Mouse (Mus musculus) midbrain, postnatal 0 days (tissue): ENCODE data around the gene 2410131K14Rik. TPM values are rescaled to one million over a fixed set of nuclear protein-coding genes. Genes with fewer than 3 reads are reported as not detected.

Experiments used
- ATAC-seq: fragments of 200-750 bp; cut with Nextera tagmentation; 2 replicates; pipeline ENCODE4 v1.8.0; 2017; ENCODE audit warnings: moderate number of reproducible peaks, mild to moderate bottlenecking, moderate TSS enrichment, moderate library complexity; ENCODE audit not compliant: low FRiP score
- DNase-seq: peaks from one replicate; pipeline ENCODE4 v3.0.0-alpha.2; 2015; ENCODE audit warnings: low spot score
- H3K27ac ChIP-seq: fragments of 300-500 bp; sonication (generic); 2 replicates; pipeline ENCODE4 v1.5.1; 2014; ENCODE audit warnings: low read depth, mild to moderate bottlenecking, low read length, mixed read lengths
- H3K27me3 ChIP-seq: fragments of 300-500 bp; sonication (generic); 2 replicates; pipeline ENCODE4 v1.6.1; 2014; ENCODE audit warnings: low read length, control low read depth, mixed read lengths; ENCODE audit not compliant: insufficient read depth
- H3K36me3 ChIP-seq: fragments of 300-500 bp; sonication (generic); 2 replicates; pipeline ENCODE4 v1.6.1; 2014; ENCODE audit warnings: low read length, control low read depth, mixed read lengths; ENCODE audit not compliant: insufficient read depth
- H3K4me1 ChIP-seq: fragments of 300-500 bp; sonication (generic); 2 replicates; pipeline ENCODE4 v1.6.1; 2014; ENCODE audit warnings: mild to moderate bottlenecking, control low read depth, antibody characterized with exemption, low read length, mixed read lengths; ENCODE audit not compliant: insufficient read depth
- H3K4me2 ChIP-seq: fragments of 300-500 bp; sonication (generic); 2 replicates; pipeline ENCODE4 v1.6.1; 2014; ENCODE audit warnings: low read depth, mild to moderate bottlenecking, low read length, mixed read lengths; ENCODE audit not compliant: poor library complexity, severe bottlenecking
- H3K4me3 ChIP-seq: fragments of 300-500 bp; sonication (generic); 2 replicates; pipeline ENCODE4 v1.5.1; 2014; ENCODE audit warnings: low read depth, mild to moderate bottlenecking, low read length, moderate library complexity
- H3K9ac ChIP-seq: fragments of 300-500 bp; sonication (generic); replicated peaks from 2 replicates; pipeline ENCODE4 v1.6.1; 2014; ENCODE audit warnings: mild to moderate bottlenecking, low read length, moderate library complexity, mixed read lengths; ENCODE audit not compliant: poor library complexity, severe bottlenecking
- H3K9me3 ChIP-seq: fragments of 300-500 bp; sonication (generic); 2 replicates; pipeline ENCODE4 v1.6.1; 2016; ENCODE audit warnings: low read length, control low read depth
- CTCF ChIP-seq: IDR thresholded peaks from 2 replicates; pipeline ENCODE4 v1.5.1; 2016; ENCODE audit warnings: antibody characterized with exemption, mild to moderate bottlenecking
- WGBS: fragments of 180-500 bp; shearing (Covaris S2); extraction: QIAGEN DNeasy Blood & Tissue Kit; methylation state at CpG from one replicate; pipeline ENCODE4 v1.1.7; 2014; 5-methylcytosine and 5-hydroxymethylcytosine counted together
- polyA plus RNA-seq: library from polyadenylated mRNA; unstranded; fragments of >200 nt; fragmentation: Nextera tagmentation; extraction: Ambion mirVana; gene quantifications from 2 replicates; pipeline ENCODE4 v1.2.1, GENCODE M21; 2015
- total RNA-seq: library from RNA; depleted of rRNA; stranded (reverse); fragments of >200 nt; gene quantifications from 2 replicates; pipeline ENCODE4 v1.2.3, GENCODE M21; 2014

The 2410131K14Rik gene
- total and polyA plus RNA-seq, 2 experiments from 2014 or later = 18.8 to 34.0 TPM

DNA sequence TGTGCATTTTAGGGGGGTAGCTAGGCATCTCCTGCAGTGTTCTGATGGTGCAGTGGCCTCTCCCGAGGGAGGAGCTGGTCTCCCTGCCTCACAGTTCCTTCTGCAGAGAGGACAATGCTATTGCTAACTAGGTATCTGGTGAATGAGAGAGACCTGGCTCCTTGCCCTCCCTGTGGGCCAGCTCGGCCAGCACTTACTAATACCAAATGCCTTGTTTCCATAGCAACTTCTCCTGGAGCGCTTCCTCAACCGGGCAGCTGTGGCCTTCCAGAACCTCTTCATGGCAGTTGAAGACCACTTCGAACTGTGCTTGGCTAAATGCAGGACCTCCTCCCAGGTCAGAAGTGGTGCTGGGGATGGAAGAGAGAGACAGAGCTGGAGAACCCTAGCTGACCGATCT lies 14.1 kb downstream of the 2410131K14Rik start:
- H3K9me3 ChIP-seq = no peaks in the 10 kb centered on the region
- H3K27me3 ChIP-seq = no peaks in the 10 kb centered on the region
- WGBS = 38% methylated on average over 6 of the region's 6 CpGs
- peaks cover 6% of the 10 kb centered on the region for H3K4me1 ChIP-seq
- no peak overlapping the region for H3K4me3 ChIP-seq
- H3K4me2 ChIP-seq = no peak overlapping the region
- H3K36me3 ChIP-seq = peaks cover 67% of the 10 kb centered on the region
- DNase-seq = peak; percentile 70
- no peak overlapping the region for H3K9ac ChIP-seq
- no peak overlapping the region for H3K27ac ChIP-seq
- TF ChIP-seq CTCF = no peak
- ATAC-seq = no peak

DNA sequence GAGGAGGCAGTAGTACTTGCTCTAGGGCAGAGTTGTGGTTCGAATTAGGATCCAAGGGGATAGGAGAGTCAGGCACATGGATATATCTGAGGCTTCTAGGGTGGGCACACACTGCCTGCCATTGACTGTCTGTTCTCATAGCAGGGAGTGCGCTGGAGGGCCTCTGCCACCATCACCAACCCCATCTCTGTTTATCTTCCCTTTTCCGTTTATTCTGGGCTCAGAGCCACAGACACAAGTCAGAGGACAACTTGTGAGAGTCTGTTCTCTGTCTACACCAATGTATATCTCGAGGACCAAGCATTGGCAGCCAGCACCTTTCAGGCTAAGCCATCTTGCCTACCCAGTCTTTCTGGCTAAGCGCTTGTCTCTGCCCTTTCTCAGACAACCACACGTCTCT lies 14.6 kb downstream of the 2410131K14Rik start:
- Histone ChIP-seq H3K27me3 (no peaks in the 10 kb centered on the region), H3K4me1 (peaks cover 6% of the 10 kb centered on the region), H3K36me3 (peaks cover 69% of the 10 kb centered on the region), H3K9ac (no peak overlapping the region), H3K4me3 (no peak overlapping the region), H3K27ac (no peak overlapping the region), H3K9me3 (no peaks in the 10 kb centered on the region), H3K4me2 (no peak overlapping the region)
- DNase-seq (no peak), ATAC-seq (no peak)
- TF ChIP-seq CTCF = no peak
- 82% methylated on average over 6 of the region's 6 CpGs for WGBS

DNA sequence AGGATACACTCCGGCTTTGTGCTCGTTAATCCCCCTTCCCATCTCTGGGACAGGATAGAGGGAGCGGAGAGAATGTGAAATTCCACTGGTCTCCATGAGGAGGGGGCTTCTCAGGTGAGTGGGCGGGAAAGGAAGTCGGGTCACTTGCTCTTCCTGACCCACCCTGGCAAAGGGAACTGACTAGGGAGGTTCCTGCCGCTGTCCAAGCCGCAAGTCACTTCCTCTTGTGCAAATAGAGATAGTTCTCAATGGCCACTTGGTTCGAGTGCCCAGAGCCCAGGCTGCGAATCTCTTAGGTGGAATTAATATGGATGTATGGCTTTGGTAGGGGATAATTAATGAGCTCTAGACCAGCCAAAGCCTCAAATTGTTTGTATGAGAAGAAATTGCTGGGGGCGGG lies 15.0 kb downstream of the 2410131K14Rik start:
- no peak for ATAC-seq
- H3K4me1 ChIP-seq = peaks cover 6% of the 10 kb centered on the region
- H3K9ac ChIP-seq = no peak overlapping the region
- no peak overlapping the region for H3K4me3 ChIP-seq
- H3K4me2 ChIP-seq = no peak overlapping the region
- DNase-seq = no peak
- 88% methylated on average over 10 of the region's 10 CpGs for whole genome bisulfite sequencing
- H3K9me3 ChIP-seq = no peaks in the 10 kb centered on the region
- peaks cover 69% of the 10 kb centered on the region for H3K36me3 ChIP-seq
- no peak for TF ChIP-seq CTCF
- no peak overlapping the region for H3K27ac ChIP-seq
- no peaks in the 10 kb centered on the region for H3K27me3 ChIP-seq

GRCm38 (mm10) chr5:118260642-118261041 lies 15.6 kb downstream of the 2410131K14Rik start:
- DNase-seq (no peak), ATAC-seq (no peak)
- Histone ChIP-seq H3K27me3 (no peaks in the 10 kb centered on the region), H3K9me3 (no peaks in the 10 kb centered on the region), H3K4me1 (peaks cover 6% of the 10 kb centered on the region), H3K36me3 (peaks cover 67% of the 10 kb centered on the region), H3K9ac (no peak overlapping the region), H3K4me2 (no peak overlapping the region), H3K4me3 (no peak overlapping the region), H3K27ac (no peak overlapping the region)
- TF ChIP-seq CTCF = no peak
- WGBS = 97% methylated on average over 11 of the region's 11 CpGs

DNA sequence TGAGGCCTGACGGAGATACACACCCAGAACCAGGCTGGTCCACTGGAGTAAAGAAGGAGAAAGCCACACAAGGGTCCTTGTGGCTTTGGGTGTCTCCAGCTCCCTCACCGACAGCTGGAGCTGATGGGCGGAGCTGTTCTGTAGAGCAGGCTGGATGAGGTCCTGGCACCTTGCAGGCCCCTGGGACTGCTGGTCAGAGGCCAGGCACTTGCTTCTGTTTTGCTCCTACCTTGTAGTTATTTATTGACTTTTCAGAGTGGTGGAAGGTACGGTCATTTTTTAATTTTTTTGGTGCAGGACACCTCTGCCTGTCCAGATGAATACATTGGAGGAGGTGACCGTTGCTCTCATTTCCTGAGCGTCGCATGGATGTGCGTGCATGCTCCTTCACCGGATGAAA lies 16.2 kb downstream of the 2410131K14Rik start:
- Histone ChIP-seq H3K27ac (no peak overlapping the region), H3K4me3 (no peak overlapping the region), H3K4me1 (peaks cover 6% of the 10 kb centered on the region), H3K9me3 (no peaks in the 10 kb centered on the region), H3K4me2 (no peak overlapping the region), H3K36me3 (peaks cover 65% of the 10 kb centered on the region), H3K9ac (no peak overlapping the region), H3K27me3 (no peaks in the 10 kb centered on the region)
- TF ChIP-seq CTCF = no peak
- DNase-seq = no peak
- WGBS = 91% methylated on average over 9 of the region's 9 CpGs
- no peak for ATAC-seq

- no peaks in the 10 kb centered on the region for H3K9me3 ChIP-seq
- H3K4me1 ChIP-seq = peaks cover 6% of the 10 kb centered on the region
- H3K27me3 ChIP-seq = no peaks in the 10 kb centered on the region
- no peak overlapping the region for H3K9ac ChIP-seq
- DNase-seq = no peak
- no peak overlapping the region for H3K27ac ChIP-seq
- H3K4me3 ChIP-seq = no peak overlapping the region
- peaks cover 58% of the 10 kb centered on the region for H3K36me3 ChIP-seq
- TF ChIP-seq CTCF = no peak
- ATAC-seq = no peak
- 91% methylated on average over 8 of the region's 8 CpGs for WGBS
- no peak overlapping the region for H3K4me2 ChIP-seq
These were observed 17.4 kb downstream of the 2410131K14Rik start for GRCm38 (mm10) chr5:118262418-118262817.
